Mouse (Mus musculus) liver (tissue): ENCODE data around the gene Prl8a6.

Experiments used
- DNase-seq: peaks from one replicate; pipeline ENCODE4 v3.0.0-alpha.2; 2020; ENCODE audit warnings: mixed read lengths

Gene Prl8a6

GRCm38 (mm10) chr13:27438588-27438987 is at the start of gene Prl8a6:
Gene Prl8a6, minus strand, starts transcription at chr13:27438688.
- DNase-seq = no peak

- DNase-seq = no peak
Measured at GRCm38 (mm10) chr13:27433159-27433558, 5.3 kb downstream of the Prl8a6 start.

- DNase-seq = no peak
Measured at GRCm38 (mm10) chr13:27413640-27414039, 24.8 kb downstream of the Prl8a6 start.

- DNase-seq = no peak
Measured at GRCm38 (mm10) chr13:27399061-27399724, 39.3 kb downstream of the Prl8a6 start.

GRCm38 (mm10) chr13:27390746-27391145 is 47.7 kb downstream of the Prl8a6 start, which contains the start of gene Prl2b1:
Gene Prl2b1, minus strand, starts transcription at chr13:27390846.
- no peak for DNase-seq
